Mouse (Mus musculus) intestine, embryonic 15.5 days (tissue): ENCODE results near the gene Gm45711. TPM values are rescaled to one million over a fixed set of nuclear protein-coding genes. Genes with fewer than 3 reads are reported as not detected.
"Not testable (repeated sequence)": the region's sequence is repeated elsewhere in the genome, so short reads cannot be mapped to it uniquely, and the experiment has no call there.

ENCODE experiments used
- ATAC-seq: fragments of 200-750 bp; cut with Nextera tagmentation; 2 replicates; pipeline ENCODE4 v1.8.0; 2017; ENCODE audit warnings: moderate TSS enrichment, moderate library complexity
- H3K27ac ChIP-seq: fragments of 300-500 bp; sonication (generic); 2 replicates; pipeline ENCODE4 v1.5.1; 2015; ENCODE audit warnings: mild to moderate bottlenecking, inconsistent platforms
- H3K27me3 ChIP-seq: fragments of 300-500 bp; sonication (generic); replicated peaks from 2 replicates; pipeline ENCODE4 v1.6.1; 2015; ENCODE audit warnings: inconsistent platforms
- H3K36me3 ChIP-seq: fragments of 300-500 bp; sonication (generic); 2 replicates; pipeline ENCODE4 v1.6.1; 2015; ENCODE audit warnings: inconsistent platforms
- H3K4me1 ChIP-seq: fragments of 300-500 bp; sonication (generic); replicated peaks from 2 replicates; pipeline ENCODE4 v1.6.1; 2015; ENCODE audit warnings: inconsistent platforms
- H3K4me2 ChIP-seq: fragments of 300-500 bp; sonication (generic); replicated peaks from 2 replicates; pipeline ENCODE4 v1.6.1; 2015; ENCODE audit warnings: mild to moderate bottlenecking, inconsistent platforms
- H3K4me3 ChIP-seq: fragments of 300-500 bp; sonication (generic); replicated peaks from 2 replicates; pipeline ENCODE4 v1.5.1; 2015; ENCODE audit warnings: inconsistent platforms
- H3K9ac ChIP-seq: fragments of 300-500 bp; sonication (generic); 2 replicates; pipeline ENCODE4 v1.6.1; 2015; ENCODE audit warnings: inconsistent platforms
- H3K9me3 ChIP-seq: fragments of 300-500 bp; sonication (generic); 2 replicates; pipeline ENCODE4 v1.6.1; 2016; ENCODE audit warnings: inconsistent platforms
- WGBS: fragments of 180-500 bp; shearing (Covaris S2); methylation state at CpG from one replicate; pipeline ENCODE4 v1.1.7; 2015; 5-methylcytosine and 5-hydroxymethylcytosine counted together
- polyA plus RNA-seq: library from polyadenylated mRNA; unstranded; fragments of >200 nt; fragmentation: Nextera tagmentation; extraction: Ambion mirVana; gene quantifications from 2 replicates; pipeline ENCODE4 v1.2.1, GENCODE M21; 2015

Gm45711 gene
- polyA plus RNA-seq, 1 experiment from 2014 or later: not detected

DNA sequence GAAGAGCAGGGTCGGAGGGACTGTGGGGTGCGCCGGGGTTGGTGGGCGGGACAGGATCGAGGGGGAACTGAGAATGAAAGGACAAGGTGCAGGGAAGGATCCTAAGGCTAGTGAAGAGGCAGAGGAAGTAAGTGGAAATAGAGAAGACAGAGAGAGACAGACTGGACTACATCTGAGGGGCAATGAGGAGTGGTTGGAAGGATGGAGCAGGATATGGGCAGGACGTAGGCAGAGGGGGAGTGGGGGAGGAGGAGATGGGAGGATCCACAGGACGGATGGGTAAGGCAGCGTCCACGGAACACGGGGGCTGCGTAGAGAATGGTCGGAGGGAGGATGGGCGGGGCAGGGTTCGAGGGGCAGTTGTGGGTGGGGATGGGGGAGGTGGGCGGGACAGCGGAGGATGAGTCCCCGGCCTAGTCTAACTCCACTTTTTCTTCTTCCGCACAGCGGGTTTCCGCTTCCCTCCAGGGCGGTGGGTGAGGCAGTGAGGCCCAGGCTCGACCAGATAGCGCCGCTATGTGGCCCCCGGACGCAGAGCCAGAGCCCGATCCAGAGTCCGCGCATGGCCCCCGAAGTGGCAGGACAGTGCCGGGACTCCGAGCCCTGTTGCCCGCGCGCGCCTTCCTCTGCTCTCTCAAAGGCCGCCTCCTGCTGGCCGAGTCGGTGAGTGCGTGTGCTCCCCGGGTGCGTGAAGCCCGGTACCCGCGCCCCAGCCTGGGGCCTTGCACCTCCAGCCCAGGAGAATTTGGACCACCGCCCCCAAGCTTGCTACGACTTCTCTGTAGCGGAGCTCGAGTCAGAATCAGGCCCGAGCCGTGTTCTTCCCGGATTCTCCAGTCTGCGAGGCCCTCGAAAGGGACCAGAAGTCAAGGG lies 30.6 kb upstream of the Gm45711 start:
- Histone ChIP-seq H3K4me1 (peaks cover 19% of the 10 kb centered on the region), H3K36me3 (0 out of 2 replicates have a peak, but pooled peaks cover 2% of the 10 kb centered on the region), H3K27me3 (no peaks in the 10 kb centered on the region), H3K9ac (peak overlapping the region; percentile 89), H3K4me3 (peak overlapping the region; percentile 76), H3K9me3 (no peaks in the 10 kb centered on the region), H3K4me2 (peak overlapping the region; percentile 66), H3K27ac (peak overlapping the region; percentile 91)
- peak; percentile 81 for ATAC-seq
- WGBS: under 1% methylated on average over 47 of the region's 54 CpGs

GRCm38 (mm10) chr8:104339983-104340232 lies 30.0 kb upstream of the Gm45711 start:
- H3K4me2 ChIP-seq: peak overlapping the region; percentile 66
- no peaks in the 10 kb centered on the region for H3K36me3 ChIP-seq
- whole genome bisulfite sequencing: 2% methylated on average over 6 of the region's 6 CpGs
- peaks cover 19% of the 10 kb centered on the region for H3K4me1 ChIP-seq
- peak overlapping the region; percentile 76 for H3K4me3 ChIP-seq
- H3K27me3 ChIP-seq: no peaks in the 10 kb centered on the region
- H3K9ac ChIP-seq: peak overlapping the region; percentile 89
- H3K27ac ChIP-seq: peak overlapping the region; percentile 91
- no peak for ATAC-seq
- no peaks in the 10 kb centered on the region for H3K9me3 ChIP-seq

GRCm38 (mm10) chr8:104339229-104339982 lies 29.5 kb upstream of the Gm45711 start, which contains the start of gene Cmtm3:
Gene Cmtm3 (plus strand): TSS chr8:104339410.
- Histone ChIP-seq H3K36me3 (no peaks in the 10 kb centered on the region), H3K27me3 (no peaks in the 10 kb centered on the region), H3K9ac (peak within 1 kb of the TSS; percentile 89), H3K4me3 (peak within 1 kb of the TSS; percentile 76), H3K27ac (peak within 1 kb of the TSS; percentile 91), H3K9me3 (no peaks in the 10 kb centered on the region), H3K4me1 (peaks cover 19% of the 10 kb centered on the region), H3K4me2 (peak within 1 kb of the TSS; percentile 66)
- ATAC-seq: no peak
- 17% methylated on average over 18 of the region's 18 CpGs for WGBS

DNA sequence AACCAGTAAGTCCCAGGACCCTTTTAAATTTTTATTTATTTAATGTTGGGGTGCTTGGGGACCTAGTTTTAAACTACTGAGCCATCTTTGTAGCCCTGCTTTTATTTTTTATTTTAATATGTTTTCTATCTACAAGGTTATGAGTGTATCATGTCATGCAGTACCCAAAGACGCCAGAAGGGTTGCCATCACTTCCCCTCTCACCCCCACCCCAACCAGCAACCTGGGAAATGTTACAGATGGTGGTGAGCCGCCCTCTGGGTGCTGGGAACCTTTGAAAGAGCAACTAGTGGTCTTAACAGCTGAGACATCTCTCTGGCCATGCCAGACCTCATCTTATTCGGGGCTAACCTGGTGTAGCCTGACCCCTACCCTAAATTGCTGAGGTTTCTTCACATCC lies 28.0 kb upstream of the Gm45711 start:
- no peak overlapping the region for H3K4me3 ChIP-seq
- WGBS: 63% methylated on average over 3 of the region's 3 CpGs
- ATAC-seq: no peak
- no peaks in the 10 kb centered on the region for H3K9me3 ChIP-seq
- H3K9ac ChIP-seq: no peak overlapping the region
- H3K4me1 ChIP-seq: peaks cover 11% of the 10 kb centered on the region
- no peaks in the 10 kb centered on the region for H3K27me3 ChIP-seq
- H3K36me3 ChIP-seq: no peaks in the 10 kb centered on the region
- no peak overlapping the region for H3K27ac ChIP-seq
- H3K4me2 ChIP-seq: no peak overlapping the region

DNA sequence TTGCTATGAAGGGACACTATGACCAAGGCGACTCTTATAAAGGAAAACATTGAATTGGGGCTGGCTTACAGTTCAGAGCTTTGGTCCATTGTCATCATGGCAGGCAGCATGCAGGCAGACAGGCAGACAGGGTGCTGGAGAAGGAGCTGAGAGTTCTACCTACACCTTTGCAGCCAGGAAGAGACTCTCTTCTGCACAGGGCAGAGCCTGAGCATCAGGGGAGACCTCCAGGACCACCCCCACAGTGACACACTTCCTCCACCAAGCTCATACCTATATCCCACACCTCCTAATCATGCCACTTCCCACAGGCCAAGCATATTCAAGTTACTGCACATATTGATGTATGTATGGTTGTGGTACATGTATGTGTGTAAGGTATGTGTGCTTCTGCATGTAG lies 26.9 kb upstream of the Gm45711 start:
- Histone ChIP-seq H3K36me3 (no peaks in the 10 kb centered on the region), H3K4me3 (no peak overlapping the region), H3K27ac (no peak overlapping the region), H3K9me3 (no peaks in the 10 kb centered on the region), H3K4me2 (no peak overlapping the region), H3K9ac (no peak overlapping the region), H3K4me1 (peaks cover 9% of the 10 kb centered on the region), H3K27me3 (no peaks in the 10 kb centered on the region)
- WGBS: 84% methylated on average over 1 of the region's 1 CpGs
- no peak for ATAC-seq

DNA sequence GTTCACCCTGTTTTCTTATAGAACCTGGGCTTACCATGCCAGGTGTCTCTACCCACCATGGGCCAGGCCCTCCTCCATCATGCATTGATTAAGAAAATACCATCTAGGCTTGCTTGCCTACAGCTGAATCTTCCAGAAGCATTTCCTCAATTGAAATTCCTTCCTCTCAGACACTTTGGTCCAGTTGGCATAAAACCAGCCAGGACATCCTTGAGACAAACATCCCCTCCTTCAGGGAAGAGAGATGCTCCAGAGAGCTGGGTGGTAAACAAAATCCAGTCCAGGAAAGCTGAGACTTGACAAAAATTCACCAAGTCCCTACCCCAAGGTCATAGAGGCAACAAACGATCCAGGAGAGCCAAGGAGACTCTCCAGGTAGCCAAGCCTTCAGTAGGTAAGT lies 24.3 kb upstream of the Gm45711 start:
- H3K27ac ChIP-seq: no peak overlapping the region
- H3K36me3 ChIP-seq: no peaks in the 10 kb centered on the region
- ATAC-seq: no peak
- no peaks in the 10 kb centered on the region for H3K27me3 ChIP-seq
- H3K9me3 ChIP-seq: no peaks in the 10 kb centered on the region
- no peak overlapping the region for H3K4me2 ChIP-seq
- H3K4me1 ChIP-seq: peaks cover under 1% of the 10 kb centered on the region; the same call in 1 of the 2 replicates
- no peak overlapping the region for H3K4me3 ChIP-seq
- WGBS: 74% methylated on average over 1 of the region's 1 CpGs
- H3K9ac ChIP-seq: no peak overlapping the region

DNA sequence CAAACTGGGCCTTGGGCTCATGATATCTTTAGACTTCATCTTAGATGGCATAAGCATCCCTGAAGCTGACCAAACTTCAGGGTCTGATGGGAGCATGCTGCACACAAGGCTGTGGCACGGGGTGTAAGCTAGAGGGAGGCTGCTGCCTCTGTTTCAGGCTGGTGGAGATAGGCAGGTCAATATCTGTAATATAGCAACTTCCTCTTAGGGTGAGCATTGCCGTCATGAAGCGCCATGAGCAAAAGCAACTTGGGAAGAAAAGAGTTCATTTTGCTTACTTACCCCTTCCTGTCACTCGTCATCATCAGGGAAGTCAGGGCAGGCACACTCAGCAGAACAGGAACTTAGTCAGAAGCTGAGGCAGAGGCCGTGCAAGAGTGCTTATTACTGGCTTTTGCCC lies 23.9 kb upstream of the Gm45711 start:
- H3K36me3 ChIP-seq: no peaks in the 10 kb centered on the region
- 62% methylated on average over 5 of the region's 5 CpGs for WGBS
- ATAC-seq: no peak
- no peaks in the 10 kb centered on the region for H3K4me1 ChIP-seq
- H3K4me2 ChIP-seq: no peak overlapping the region
- H3K9ac ChIP-seq: no peak overlapping the region
- H3K27me3 ChIP-seq: no peaks in the 10 kb centered on the region
- H3K4me3 ChIP-seq: no peak overlapping the region
- no peaks in the 10 kb centered on the region for H3K9me3 ChIP-seq
- H3K27ac ChIP-seq: no peak overlapping the region

DNA sequence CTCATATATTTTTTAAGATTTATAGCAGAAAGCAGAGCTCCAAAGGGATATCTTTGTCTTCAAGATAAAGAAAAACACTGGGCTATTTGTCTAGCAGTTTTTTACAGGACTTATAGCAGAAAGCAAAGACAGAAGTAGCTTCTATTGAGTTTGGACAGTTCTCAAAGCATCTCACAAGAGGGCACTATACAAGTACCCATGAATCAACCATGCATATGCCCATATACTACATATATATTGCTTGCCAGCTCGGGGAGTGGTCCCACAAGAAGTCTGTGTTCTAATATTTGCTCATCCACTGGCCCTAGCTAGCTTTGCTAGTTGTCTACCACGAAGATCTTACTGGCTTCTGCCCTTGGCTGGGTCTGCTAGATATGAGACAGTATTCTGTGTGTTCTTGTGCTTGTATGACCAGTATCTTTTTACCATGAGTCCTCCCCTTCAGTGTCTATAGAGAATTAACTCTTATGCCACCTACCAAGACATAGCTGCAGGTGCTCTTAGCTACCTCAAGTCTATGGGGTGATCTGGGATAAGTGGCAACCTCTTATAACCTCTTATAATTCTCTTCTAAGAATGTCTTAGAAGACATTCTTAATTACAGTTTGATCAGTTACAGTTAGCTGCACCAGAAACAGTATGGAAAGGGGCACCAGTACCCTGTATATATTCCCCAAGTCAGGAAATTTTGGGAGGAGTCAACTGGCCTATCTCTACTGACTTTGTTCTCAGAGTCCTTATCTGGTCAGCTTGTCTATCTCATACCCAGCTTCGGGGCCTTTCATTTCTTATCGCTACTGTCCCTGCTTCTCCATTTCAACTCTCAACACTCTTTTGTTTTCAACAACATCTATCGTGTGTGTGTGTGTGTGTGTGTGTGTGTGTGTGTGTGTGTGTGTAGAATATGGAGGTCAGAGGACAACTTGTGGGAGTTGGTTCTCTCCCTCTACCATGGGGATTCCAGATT lies 23.1 kb upstream of the Gm45711 start:
- no peaks in the 10 kb centered on the region for H3K9me3 ChIP-seq
- no peak for ATAC-seq
- H3K27ac ChIP-seq: no peak overlapping the region
- no peaks in the 10 kb centered on the region for H3K36me3 ChIP-seq
- H3K4me1 ChIP-seq: no peaks in the 10 kb centered on the region
- no peak overlapping the region for H3K4me2 ChIP-seq
- H3K4me3 ChIP-seq: no peak overlapping the region
- H3K9ac ChIP-seq: no peak overlapping the region
- no peaks in the 10 kb centered on the region for H3K27me3 ChIP-seq
- 81% methylated on average over 5 of the region's 5 CpGs for WGBS

- not testable (repeated sequence) for H3K27me3 ChIP-seq, H3K4me3 ChIP-seq, H3K9ac ChIP-seq, H3K4me1 ChIP-seq, H3K9me3 ChIP-seq, H3K27ac ChIP-seq, H3K36me3 ChIP-seq, H3K4me2 ChIP-seq, ATAC-seq
- 90% methylated on average over 12 of the region's 12 CpGs for WGBS
Observed at GRCm38 (mm10) chr8:104321930-104322329, 12.0 kb upstream of the Gm45711 start, which contains the start of gene Cmtm2b. Gene Cmtm2b (plus strand): TSS chr8:104322230.

DNA sequence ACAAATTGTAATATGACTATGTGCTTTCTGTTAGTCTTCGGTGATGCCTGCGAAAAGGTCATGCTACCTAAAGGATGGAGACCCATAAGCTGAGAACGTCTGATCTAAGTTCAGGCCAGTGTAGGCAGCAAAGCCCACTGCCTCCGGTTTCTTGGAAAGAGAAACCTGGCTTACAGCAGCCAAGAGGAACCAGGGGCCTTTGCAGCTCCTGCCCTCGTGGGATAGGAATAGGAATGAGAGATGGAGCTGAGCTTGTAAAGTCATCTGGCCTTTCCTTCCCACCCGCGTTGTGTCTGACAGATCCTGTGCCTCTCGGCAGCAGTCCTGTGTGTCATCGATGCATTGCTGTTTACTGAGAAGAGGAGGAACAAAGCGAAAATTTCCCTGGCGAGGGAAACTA lies 11.4 kb upstream of the Gm45711 start, which contains the start of gene Gm11020:
TSS of gene Gm11020 (plus strand) at position 301 of the 400 bp plus-strand sequence.
- H3K9me3 ChIP-seq, ATAC-seq, H3K4me2 ChIP-seq, H3K27ac ChIP-seq, H3K9ac ChIP-seq, H3K4me3 ChIP-seq, H3K27me3 ChIP-seq, H3K36me3 ChIP-seq, H3K4me1 ChIP-seq: not testable (repeated sequence)
- 73% methylated on average over 11 of the region's 11 CpGs for WGBS

DNA sequence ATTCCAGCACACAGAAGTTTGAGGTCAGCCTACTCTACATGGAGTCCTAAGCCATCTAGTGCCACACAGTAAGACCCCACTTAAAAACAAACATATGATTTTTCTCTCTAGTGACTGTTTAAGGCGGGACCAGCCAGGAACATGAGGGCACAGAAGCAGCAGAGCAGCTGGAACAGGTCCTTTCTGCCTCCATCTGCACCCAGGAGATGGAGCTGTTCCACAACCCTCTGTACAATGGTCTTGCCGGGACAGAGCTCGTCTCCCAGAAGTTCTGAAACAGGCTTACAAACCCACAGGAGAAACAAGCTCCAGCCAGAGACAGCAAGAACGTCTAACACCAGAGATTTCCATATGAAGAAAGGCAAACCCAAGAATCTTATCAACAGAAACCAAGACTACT lies 3.4 kb upstream of the Gm45711 start:
- Histone ChIP-seq H3K27ac (no peak overlapping the region), H3K9ac (no peak overlapping the region), H3K4me2 (no peak overlapping the region), H3K4me1 (no peaks in the 10 kb centered on the region), H3K27me3 (no peaks in the 10 kb centered on the region), H3K4me3 (no peak overlapping the region), H3K9me3 (no peaks in the 10 kb centered on the region), H3K36me3 (no peaks in the 10 kb centered on the region)
- no peak for ATAC-seq
- 61% methylated on average over 4 of the region's 4 CpGs for WGBS

DNA sequence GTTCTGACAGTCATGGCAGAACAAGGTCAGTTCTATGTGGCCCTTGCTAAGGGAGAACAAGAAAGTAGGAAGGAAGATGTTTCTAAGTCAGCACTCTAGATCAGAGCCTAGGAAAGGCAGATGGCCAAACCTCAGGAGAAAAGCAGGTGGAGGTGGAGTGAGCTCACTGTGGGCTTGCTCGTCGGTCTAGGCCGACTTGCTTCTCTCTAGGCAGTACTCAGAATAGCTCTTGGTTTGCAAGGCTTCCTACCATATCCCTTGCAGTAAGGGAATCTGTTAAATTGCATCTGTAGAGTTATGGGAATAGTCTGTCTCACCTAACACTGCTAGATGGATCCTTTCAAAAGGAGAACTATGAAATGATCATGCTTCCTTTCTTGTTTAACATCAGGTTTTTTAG lies 2.1 kb upstream of the Gm45711 start:
- H3K36me3 ChIP-seq, H3K9ac ChIP-seq, ATAC-seq, H3K4me3 ChIP-seq, H3K4me2 ChIP-seq, H3K27me3 ChIP-seq, H3K9me3 ChIP-seq, H3K27ac ChIP-seq, H3K4me1 ChIP-seq: not testable (repeated sequence)
- 82% methylated on average over 3 of the region's 3 CpGs for WGBS
